Mouse (Mus musculus) hindbrain, embryonic 11.5 days (tissue): ENCODE results near the gene Spint3. TPM values are rescaled to one million over a fixed set of nuclear protein-coding genes. Genes with fewer than 3 reads are reported as not detected.
"Not testable (repeated sequence)": the region's sequence is repeated elsewhere in the genome, so short reads cannot be mapped to it uniquely, and the experiment has no call there.

Experiments used
- ATAC-seq: fragments of 200-750 bp; cut with Nextera tagmentation; 2 replicates; pipeline ENCODE4 v1.8.0; 2017; ENCODE audit warnings: mild to moderate bottlenecking, moderate TSS enrichment, moderate library complexity; ENCODE audit not compliant: low FRiP score
- DNase-seq: peaks from one replicate; pipeline ENCODE4 v3.0.0-alpha.2; 2015; ENCODE audit warnings: low spot score
- H3K27ac ChIP-seq: fragments of 300-500 bp; sonication (generic); 2 replicates; pipeline ENCODE4 v1.5.1; 2014; ENCODE audit warnings: mild to moderate bottlenecking, low read depth, low read length
- H3K27me3 ChIP-seq: fragments of 300-500 bp; sonication (generic); 2 replicates; pipeline ENCODE4 v1.6.1; 2014; ENCODE audit warnings: mild to moderate bottlenecking, low read length, moderate library complexity, mixed read lengths; ENCODE audit not compliant: control insufficient read depth, insufficient read depth
- H3K36me3 ChIP-seq: fragments of 300-500 bp; sonication (generic); 2 replicates; pipeline ENCODE4 v1.6.1; 2014; ENCODE audit warnings: mild to moderate bottlenecking, low read length, moderate library complexity, mixed read lengths; ENCODE audit not compliant: control insufficient read depth, insufficient read depth
- H3K4me1 ChIP-seq: fragments of 300-500 bp; sonication (generic); replicated peaks from 2 replicates; pipeline ENCODE4 v1.6.1; 2014; ENCODE audit warnings: low read length, mixed read lengths; ENCODE audit not compliant: control insufficient read depth, insufficient read depth
- H3K4me2 ChIP-seq: fragments of 300-500 bp; sonication (generic); replicated peaks from 2 replicates; pipeline ENCODE4 v1.6.1; 2014; ENCODE audit warnings: mild to moderate bottlenecking, low read depth, low read length
- H3K4me3 ChIP-seq: fragments of 300-500 bp; sonication (generic); 2 replicates; pipeline ENCODE4 v1.5.1; 2014; ENCODE audit warnings: low read depth, low read length
- H3K9ac ChIP-seq: fragments of 300-500 bp; sonication (generic); 2 replicates; pipeline ENCODE4 v1.6.1; 2014; ENCODE audit warnings: low read depth, low read length
- H3K9me3 ChIP-seq: fragments of 300-500 bp; sonication (generic); 2 replicates; pipeline ENCODE4 v1.6.1; 2016; ENCODE audit warnings: low read length; ENCODE audit not compliant: control insufficient read depth
- WGBS: fragments of 180-500 bp; shearing (Covaris S2); extraction: QIAGEN DNeasy Blood & Tissue Kit; methylation state at CpG from one replicate; pipeline ENCODE4 v1.1.7; 2014; 5-methylcytosine and 5-hydroxymethylcytosine counted together
- polyA plus RNA-seq: library from polyadenylated mRNA; unstranded; fragments of >200 nt; fragmentation: Nextera tagmentation; extraction: Ambion mirVana; gene quantifications from 2 replicates; pipeline ENCODE4 v1.2.1, GENCODE M21; 2014

Gene Spint3
- polyA plus RNA-seq = not detected in 2 replicates

GRCm38 (mm10) chr2:164573359-164573758 lies at the start of gene Spint3:
Spint3 (minus strand) TSS chr2:164573459.
- H3K4me2 ChIP-seq, H3K9ac ChIP-seq, H3K27me3 ChIP-seq, H3K27ac ChIP-seq, H3K36me3 ChIP-seq, H3K4me3 ChIP-seq, H3K4me1 ChIP-seq, ATAC-seq, H3K9me3 ChIP-seq, DNase-seq: not testable (repeated sequence)
- WGBS = 81% methylated on average over 6 of the region's 6 CpGs

GRCm38 (mm10) chr2:164621775-164622174 lies 48.5 kb upstream of the Spint3 start:
- Histone ChIP-seq H3K9ac (no peak overlapping the region), H3K9me3 (no peaks in the 10 kb centered on the region), H3K27me3 (no peaks in the 10 kb centered on the region), H3K36me3 (no peaks in the 10 kb centered on the region), H3K4me3 (no peak overlapping the region), H3K4me1 (no peaks in the 10 kb centered on the region), H3K4me2 (no peak overlapping the region), H3K27ac (no peak overlapping the region)
- ATAC-seq = no peak
- DNase-seq = no peak
- WGBS = 82% methylated on average over 4 of the region's 4 CpGs

- ATAC-seq = no peak
- Histone ChIP-seq H3K4me2 (no peak overlapping the region), H3K36me3 (no peaks in the 10 kb centered on the region), H3K27ac (no peak overlapping the region), H3K27me3 (no peaks in the 10 kb centered on the region), H3K9me3 (no peaks in the 10 kb centered on the region), H3K4me1 (no peaks in the 10 kb centered on the region), H3K9ac (no peak overlapping the region), H3K4me3 (no peak overlapping the region)
- DNase-seq = no peak
- WGBS = 77% methylated on average over 5 of the region's 5 CpGs
These were observed 45.8 kb upstream of the Spint3 start for GRCm38 (mm10) chr2:164619050-164619449.

GRCm38 (mm10) chr2:164615386-164615785 lies 42.1 kb upstream of the Spint3 start:
- WGBS = 87% methylated on average over 3 of the region's 3 CpGs
- Histone ChIP-seq H3K4me2 (no peak overlapping the region), H3K36me3 (no peaks in the 10 kb centered on the region), H3K27me3 (no peaks in the 10 kb centered on the region), H3K4me3 (no peak overlapping the region), H3K27ac (no peak overlapping the region), H3K9ac (no peak overlapping the region), H3K4me1 (no peaks in the 10 kb centered on the region), H3K9me3 (no peaks in the 10 kb centered on the region)
- DNase-seq (no peak), ATAC-seq (no peak)

- H3K9ac ChIP-seq, H3K4me1 ChIP-seq, H3K9me3 ChIP-seq, H3K27me3 ChIP-seq, H3K4me2 ChIP-seq, ATAC-seq, H3K4me3 ChIP-seq, H3K27ac ChIP-seq, H3K36me3 ChIP-seq, DNase-seq: not testable (repeated sequence)
- WGBS = 74% methylated on average over 8 of the region's 8 CpGs
These were observed 40.2 kb upstream of the Spint3 start, which contains the start of the genes Wfdc6b and Wfdc8 for GRCm38 (mm10) chr2:164613471-164613870. Wfdc6b (plus strand) TSS chr2:164613522. Wfdc8 (minus strand) TSS chr2:164613626.

- Histone ChIP-seq H3K9me3 (no peaks in the 10 kb centered on the region), H3K4me1 (no peaks in the 10 kb centered on the region), H3K27me3 (no peaks in the 10 kb centered on the region), H3K4me3 (no peak overlapping the region), H3K4me2 (no peak overlapping the region), H3K36me3 (no peaks in the 10 kb centered on the region), H3K27ac (no peak overlapping the region), H3K9ac (no peak overlapping the region)
- DNase-seq (no peak), ATAC-seq (no peak)
- WGBS = 82% methylated on average over 6 of the region's 6 CpGs
These were observed 35.5 kb upstream of the Spint3 start for GRCm38 (mm10) chr2:164608781-164609180.

- Histone ChIP-seq H3K4me3 (no peak overlapping the region), H3K9ac (no peak overlapping the region), H3K9me3 (no peaks in the 10 kb centered on the region), H3K27me3 (no peaks in the 10 kb centered on the region), H3K36me3 (no peaks in the 10 kb centered on the region), H3K27ac (no peak overlapping the region), H3K4me1 (no peaks in the 10 kb centered on the region), H3K4me2 (no peak overlapping the region)
- ATAC-seq = no peak
- no peak for DNase-seq
- 92% methylated on average over 8 of the region's 8 CpGs for WGBS
These were observed 31.2 kb upstream of the Spint3 start for GRCm38 (mm10) chr2:164604411-164604810.

GRCm38 (mm10) chr2:164603482-164603881 lies 30.2 kb upstream of the Spint3 start:
- Histone ChIP-seq H3K9me3 (no peaks in the 10 kb centered on the region), H3K4me2 (no peak overlapping the region), H3K9ac (no peak overlapping the region), H3K4me3 (no peak overlapping the region), H3K27ac (no peak overlapping the region), H3K27me3 (no peaks in the 10 kb centered on the region), H3K36me3 (no peaks in the 10 kb centered on the region), H3K4me1 (no peaks in the 10 kb centered on the region)
- DNase-seq (no peak), ATAC-seq (no peak)
- 97% methylated on average over 3 of the region's 3 CpGs for WGBS

- H3K4me3 ChIP-seq = no peak overlapping the region
- no peaks in the 10 kb centered on the region for H3K36me3 ChIP-seq
- 79% methylated on average over 3 of the region's 3 CpGs for WGBS
- H3K27me3 ChIP-seq = no peaks in the 10 kb centered on the region
- ATAC-seq = no peak
- H3K27ac ChIP-seq = no peak overlapping the region
- no peak overlapping the region for H3K9ac ChIP-seq
- no peaks in the 10 kb centered on the region for H3K4me1 ChIP-seq
- H3K9me3 ChIP-seq = no peaks in the 10 kb centered on the region
- no peak for DNase-seq
- H3K4me2 ChIP-seq = no peak overlapping the region
These were observed 26.9 kb upstream of the Spint3 start for GRCm38 (mm10) chr2:164600179-164600578.
